Mouse (Mus musculus) CH12.LX (cell line): ENCODE data around the gene Elp4. TPM values are rescaled to one million over a fixed set of nuclear protein-coding genes. Genes with fewer than 3 reads are reported as not detected.

ENCODE experiments used
- DNase-seq: peaks from one replicate; pipeline ENCODE4 v3.0.0-alpha.2; 2013; ENCODE audit errors: extremely low read depth
- H3K27ac ChIP-seq: 2 replicates; pipeline ENCODE4 v1.5.1; 2012; ENCODE audit warnings: low read depth, mild to moderate bottlenecking, control low read depth, moderate library complexity; ENCODE audit not compliant: insufficient read depth
- H3K27me3 ChIP-seq: replicated peaks from 2 replicates; pipeline ENCODE3; 2012; ENCODE audit warnings: inconsistent platforms
- H3K36me3 ChIP-seq, 2 experiments: replicated peaks in 1 of 2; 2 replicates each; pipeline versions ENCODE3 to v1.6.1; 2012; ENCODE audit warnings: inconsistent platforms in 1 of 2, low read length in 1 of 2, mild to moderate bottlenecking in 1 of 2, mixed read lengths in 1 of 2, moderate library complexity in 1 of 2; ENCODE audit not compliant: control insufficient read depth in 1 of 2, insufficient read depth in 1 of 2
- H3K4me1 ChIP-seq, 2 experiments: 2 replicates each; pipeline ENCODE4 v1.6.1; 2012; ENCODE audit warnings: inconsistent platforms in 1 of 2, moderate library complexity in 1 of 2; ENCODE audit not compliant: insufficient read depth in 2 of 2, control insufficient read depth in 1 of 2
- H3K4me2 ChIP-seq: 2 replicates; pipeline ENCODE4 v1.6.1; 2012; ENCODE audit warnings: low read depth, mild to moderate bottlenecking, control low read depth; ENCODE audit not compliant: poor library complexity, insufficient read depth, severe bottlenecking
- H3K4me3 ChIP-seq, 3 experiments: fragments of 150-350 bp in 1 of 3; sonication (generic) in 1 of 3; replicated peaks in 1 of 3; 2 replicates each; pipeline versions ENCODE3 to v1.5.1; 2011 to 2012; ENCODE audit warnings: low read depth in 2 of 3, low read length in 2 of 3, mild to moderate bottlenecking in 2 of 3, moderate library complexity in 2 of 3, control low read depth in 1 of 3, improper control_type of control experiment in 1 of 3, inconsistent platforms in 1 of 3, mixed read lengths in 1 of 3; ENCODE audit not compliant: poor library complexity in 1 of 3
- H3K79me2 ChIP-seq: replicated peaks from 2 replicates; pipeline ENCODE4 v1.6.1; 2012; ENCODE audit warnings: mild to moderate bottlenecking, moderate library complexity; ENCODE audit not compliant: control insufficient read depth, poor library complexity, insufficient read depth, severe bottlenecking; ENCODE audit errors: extremely low read depth
- H3K9ac ChIP-seq: 2 replicates; pipeline ENCODE4 v1.6.1; 2012; ENCODE audit warnings: low read depth, mild to moderate bottlenecking, control low read depth, moderate library complexity; ENCODE audit not compliant: insufficient read depth
- H3K9me3 ChIP-seq: replicated peaks from 2 replicates; pipeline ENCODE3; 2012; ENCODE audit warnings: low read length, inconsistent platforms, mixed read lengths
- BHLHE40 ChIP-seq: IDR thresholded peaks from 2 replicates; pipeline ENCODE4 v1.6.1; 2011; ENCODE audit warnings: mild to moderate bottlenecking, low read depth, low read length, improper control_type of control experiment
- CTCF ChIP-seq, 2 experiments: IDR thresholded peaks in 1 of 2; conservative IDR thresholded peaks in 1 of 2; 2 replicates each; pipeline ENCODE4 v1.5.1; 2011 to 2012; ENCODE audit warnings: low read depth in 2 of 2, low read length in 2 of 2, improper control_type of control experiment in 1 of 2, inconsistent platforms in 1 of 2, mild to moderate bottlenecking in 1 of 2, moderate library complexity in 1 of 2
- ELF1 ChIP-seq: IDR thresholded peaks from 2 replicates; pipeline ENCODE4 v1.6.1; 2014; ENCODE audit warnings: low read depth, mild to moderate bottlenecking, inconsistent platforms, low read length, improper control_type of control experiment
- GABPA ChIP-seq: IDR thresholded peaks from 2 replicates; pipeline ENCODE4 v1.6.1; 2012; ENCODE audit warnings: low read depth, low read length, improper control_type of control experiment, inconsistent platforms; ENCODE audit not compliant: insufficient replicate concordance
- HCFC1 ChIP-seq: IDR thresholded peaks from 2 replicates; pipeline ENCODE4 v1.6.1; 2012; ENCODE audit warnings: low read depth, mild to moderate bottlenecking, inconsistent platforms, low read length, improper control_type of control experiment
- IRF4 ChIP-seq: IDR thresholded peaks from 2 replicates; pipeline ENCODE4 v1.6.1; 2014; ENCODE audit warnings: low read depth, mild to moderate bottlenecking, inconsistent platforms, low read length, improper control_type of control experiment
- JUN ChIP-seq: IDR thresholded peaks from 2 replicates; pipeline ENCODE4 v1.6.1; 2011; ENCODE audit warnings: low read depth, mild to moderate bottlenecking, low read length, improper control_type of control experiment, moderate library complexity; ENCODE audit not compliant: insufficient read depth
- JUND ChIP-seq: conservative IDR thresholded peaks from 2 replicates; pipeline ENCODE4 v1.6.1; 2011; ENCODE audit warnings: low read depth, low read length, improper control_type of control experiment
- KAT2A ChIP-seq: IDR thresholded peaks from 2 replicates; pipeline ENCODE4 v1.6.1; 2012; ENCODE audit warnings: low read length, improper control_type of control experiment, inconsistent platforms; ENCODE audit not compliant: insufficient replicate concordance
- MXI1 ChIP-seq: IDR thresholded peaks from 2 replicates; pipeline ENCODE4 v1.6.1; 2011; ENCODE audit warnings: mild to moderate bottlenecking, low read depth, low read length, improper control_type of control experiment
- NELFE ChIP-seq: IDR thresholded peaks from 2 replicates; pipeline ENCODE4 v1.6.1; 2011; ENCODE audit warnings: low read depth, low read length, improper control_type of control experiment
- NRF1 ChIP-seq: IDR thresholded peaks from 2 replicates; pipeline ENCODE4 v1.6.1; 2014; ENCODE audit warnings: low read depth, mild to moderate bottlenecking, inconsistent platforms, low read length, improper control_type of control experiment, moderate library complexity
- POLR2AphosphoS2 ChIP-seq: IDR thresholded peaks from 2 replicates; pipeline ENCODE4 v1.6.1; 2011; ENCODE audit warnings: low read depth, low read length, improper control_type of control experiment
- RAD21 ChIP-seq: IDR thresholded peaks from 2 replicates; pipeline ENCODE4 v1.6.1; 2011; ENCODE audit warnings: low read depth, mild to moderate bottlenecking, low read length, improper control_type of control experiment, moderate library complexity
- SMC3 ChIP-seq: IDR thresholded peaks from 2 replicates; pipeline ENCODE4 v1.6.1; 2011; ENCODE audit warnings: low read depth, low read length, improper control_type of control experiment
- TCF12 ChIP-seq: IDR thresholded peaks from 2 replicates; pipeline ENCODE4 v1.6.1; 2014; ENCODE audit warnings: low read depth, mild to moderate bottlenecking, inconsistent platforms, low read length, improper control_type of control experiment
- UBTF ChIP-seq: IDR thresholded peaks from 2 replicates; pipeline ENCODE4 v1.6.1; 2012; ENCODE audit warnings: low read depth, mild to moderate bottlenecking, inconsistent platforms, low read length, improper control_type of control experiment, moderate library complexity
- USF1 ChIP-seq: IDR thresholded peaks from 2 replicates; pipeline ENCODE4 v1.6.1; 2014; ENCODE audit warnings: low read depth, mild to moderate bottlenecking, inconsistent platforms, low read length, improper control_type of control experiment
- USF2 ChIP-seq: conservative IDR thresholded peaks from 2 replicates; pipeline ENCODE4 v1.6.1; 2011; ENCODE audit warnings: low read depth, low read length, improper control_type of control experiment
- ZC3H11A ChIP-seq: IDR thresholded peaks from 2 replicates; pipeline ENCODE4 v1.6.1; 2012; ENCODE audit warnings: low read depth, mild to moderate bottlenecking, inconsistent platforms, low read length, improper control_type of control experiment
- ZMIZ1 ChIP-seq: IDR thresholded peaks from 2 replicates; pipeline ENCODE4 v1.6.1; 2012; ENCODE audit warnings: low read depth, mild to moderate bottlenecking, inconsistent platforms, low read length, improper control_type of control experiment
- dilution Hi-C: fragments of 300-500 bp; cut with MboI; formaldehyde crosslinking; loops from 2 replicates; pipeline ENCODE4 v1.14.3; 2020; ENCODE audit warnings: low sequenced_read_pairs; ENCODE audit not compliant: extremely low pct_unique_long_range_greater_than_20kb, extremely low pct_ligation_motif_present
- in situ Hi-C: fragments of 300-500 bp; cut with MboI; formaldehyde crosslinking; loops from 3 replicates; pipeline ENCODE4 v1.14.3; 2019; ENCODE audit warnings: low sequenced_read_pairs, low pct_ligation_motif_present, low pct_unique_long_range_greater_than_20kb, mixed read lengths
- polyA plus RNA-seq: library from polyadenylated mRNA; unstranded; fragments of >175 nt; gene quantifications from 2 replicates; pipeline ENCODE4 v1.2.1, GENCODE M21; 2012; ENCODE audit warnings: low read depth; ENCODE audit not compliant: insufficient read length
- total RNA-seq, 2 experiments: library from RNA; depleted of rRNA; stranded (reverse); fragments of 300-350 nt in 1 of 2; fragments of >200 nt in 1 of 2; gene quantifications; 2 replicates each; pipeline ENCODE4 v1.2.3; 2012 to 2014

Elp4 gene
- total and polyA plus RNA-seq, 3 experiments: 11.6 to 31.2 (median 21.3) TPM

- Histone ChIP-seq H3K36me3 (peaks cover 0 to 9% of the 10 kb centered on the region in 2 experiments), H3K9me3 (no peaks in the 10 kb centered on the region), H3K27me3 (no peaks in the 10 kb centered on the region), H3K79me2 (no peaks in the 10 kb centered on the region), H3K4me3 (no peak overlapping the region), H3K9ac (no peak overlapping the region), H3K4me2 (no peak overlapping the region), H3K4me1 (no peaks in the 10 kb centered on the region), H3K27ac (no peak overlapping the region)
- no peak for DNase-seq
- in situ Hi-C loops: no loop called here
- TF ChIP-seq USF2 (no peak), ELF1 (no peak), KAT2A (no peak), NRF1 (no peak), ZMIZ1 (no peak), ZC3H11A (no peak), CTCF (conservative IDR thresholded peaks at IDR 0.05 in 1 of 2, IDR thresholded peaks at IDR 0.05 in 1 of 2; ENCODE audit: low read depth in 2 of 2, low read length in 2 of 2) (no peak), SMC3 (no peak), UBTF (no peak), HCFC1 (no peak), NELFE (no peak), TCF12 (no peak), POLR2AphosphoS2 (no peak), BHLHE40 (no peak), IRF4 (no peak)
- dilution Hi-C loops: no loop called here
Measured at GRCm38 (mm10) chr2:105802902-105803301, 101.5 kb downstream of the Elp4 start.

GRCm38 (mm10) chr2:105801536-105801935 is 102.8 kb downstream of the Elp4 start:
- Histone ChIP-seq H3K9ac (no peak overlapping the region), H3K79me2 (no peaks in the 10 kb centered on the region), H3K4me2 (no peak overlapping the region), H3K27me3 (no peaks in the 10 kb centered on the region), H3K4me3 (no peak overlapping the region), H3K27ac (no peak overlapping the region), H3K36me3 (peaks cover 0 to 2% of the 10 kb centered on the region in 2 experiments), H3K4me1 (no peaks in the 10 kb centered on the region), H3K9me3 (no peaks in the 10 kb centered on the region)
- no peak for TF ChIP-seq NELFE
- no peak for TF ChIP-seq NRF1
- no peak for TF ChIP-seq MXI1
- TF ChIP-seq ELF1: no peak
- TF ChIP-seq JUN: no peak
- no peak for TF ChIP-seq SMC3
- no peak for TF ChIP-seq GABPA
- TF ChIP-seq JUND: no peak
- TF ChIP-seq USF1: no peak
- no peak for TF ChIP-seq RAD21
- DNase-seq: no peak
- in situ Hi-C loops: no loop called here
- dilution Hi-C loops: no loop called here
